ENCODE assay signal across 8 mouse cellular contexts in the genomic region with DNA sequence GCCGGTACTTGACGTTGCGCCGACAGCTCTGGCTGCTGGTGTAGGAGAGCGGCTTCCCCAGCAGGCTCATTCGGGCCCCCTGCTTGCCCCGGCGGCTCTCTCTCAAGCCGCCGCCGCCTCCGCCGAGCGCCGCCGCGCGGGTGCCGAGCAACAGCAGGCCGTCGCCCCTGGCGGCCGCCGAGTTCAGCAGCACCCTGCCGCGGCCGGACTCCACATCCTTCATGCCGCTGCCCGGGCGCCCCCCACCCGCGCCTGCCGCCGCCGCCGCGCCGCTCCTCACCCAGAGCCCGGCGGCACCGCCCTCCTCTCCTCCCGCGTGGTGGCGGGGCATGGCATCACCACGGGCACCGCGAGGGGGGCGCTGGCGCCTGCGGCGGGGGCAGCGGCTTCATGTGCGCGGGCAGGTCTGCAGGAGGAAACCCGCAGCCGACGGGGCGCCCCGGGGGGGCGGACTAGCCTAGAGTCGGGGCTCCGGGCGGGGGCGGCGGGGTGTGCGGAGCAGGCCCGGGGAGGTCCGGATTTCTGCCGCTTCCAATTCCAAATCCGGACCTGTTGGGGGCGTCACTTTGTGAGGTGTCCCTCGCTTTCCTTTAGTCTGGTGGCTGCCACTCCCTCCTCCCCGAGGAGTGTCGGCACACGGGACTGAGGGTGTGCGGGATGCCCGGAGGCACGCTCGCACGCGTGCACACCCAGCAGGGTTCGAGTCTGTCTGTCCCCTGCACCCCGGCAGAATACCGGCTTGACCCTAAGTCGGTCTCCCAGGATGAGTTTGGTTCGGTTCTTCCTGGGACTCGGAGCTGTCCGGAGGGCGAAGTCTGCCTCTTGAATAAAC. TPM values are rescaled to one million over a fixed set of nuclear protein-coding genes. Genes with fewer than 3 reads are reported as not detected.
DNase-seq lines count a peak whose midpoint lies in the region; ATAC-seq and TF ChIP-seq lines count a peak whose summit lies in the region.

A gene (minus strand): TSS at position 692 of the 832 bp plus-strand sequence.

- peak within 1 kb of the TSS; percentile 59 for H3K9ac ChIP-seq in forebrain, embryonic 11.5 days (ENCODE audit: low read length)
- peak within 1 kb of the TSS; percentile 70 for H3K9ac ChIP-seq in heart, postnatal 0 days (replicated peaks; ENCODE audit: low read depth, low read length)
- H3K9ac ChIP-seq in lung, embryonic 14.5 days, result peak within 1 kb of the TSS; percentile 67

- no peaks in the 10 kb centered on the region for H3K36me3 ChIP-seq in forebrain, embryonic 11.5 days (ENCODE audit: control insufficient read depth, insufficient read depth, low read length)
- H3K36me3 ChIP-seq in heart, postnatal 0 days (replicated peaks; ENCODE audit: control insufficient read depth, insufficient read depth, low read length), result no peaks in the 10 kb centered on the region
- H3K36me3 ChIP-seq in lung, embryonic 14.5 days (ENCODE audit: insufficient read depth), result no peaks in the 10 kb centered on the region

- under 1% methylated on average over 63 of the region's 89 CpGs for WGBS in forebrain, embryonic 11.5 days
- under 1% methylated on average over 72 of the region's 89 CpGs for WGBS in heart, postnatal 0 days
- under 1% methylated on average over 65 of the region's 89 CpGs for WGBS in lung, embryonic 14.5 days

- H3K27ac ChIP-seq in forebrain, embryonic 11.5 days (ENCODE audit: low read depth, low read length), result no peak within 1 kb of the TSS
- H3K27ac ChIP-seq in heart, postnatal 0 days (ENCODE audit: low read depth), result peak within 1 kb of the TSS; percentile 80
- peak within 1 kb of the TSS; percentile 50; the same call in 1 of the 2 replicates for H3K27ac ChIP-seq in lung, embryonic 14.5 days (ENCODE audit: low read depth)

- peak within 1 kb of the TSS; percentile 93 for H3K4me2 ChIP-seq in forebrain, embryonic 11.5 days (ENCODE audit: low read depth, low read length, severe bottlenecking)
- H3K4me2 ChIP-seq in heart, postnatal 0 days (ENCODE audit: low read depth, low read length), result peak within 1 kb of the TSS; percentile 97
- peak within 1 kb of the TSS; percentile 93 for H3K4me2 ChIP-seq in lung, embryonic 14.5 days

- peak within 1 kb of the TSS; percentile 63 for H3K4me3 ChIP-seq in forebrain, embryonic 11.5 days (ENCODE audit: low read depth, low read length)
- peak within 1 kb of the TSS; percentile 83 for H3K4me3 ChIP-seq in heart, postnatal 0 days (ENCODE audit: low read depth, low read length)
- H3K4me3 ChIP-seq in lung, embryonic 14.5 days (ENCODE audit: low read depth, low read length), result peak within 1 kb of the TSS; percentile 66

- no peaks in the 10 kb centered on the region for H3K9me3 ChIP-seq in forebrain, embryonic 11.5 days (ENCODE audit: control insufficient read depth, low read length)
- no peaks in the 10 kb centered on the region for H3K9me3 ChIP-seq in heart, postnatal 0 days (replicated peaks; ENCODE audit: control insufficient read depth, low read length)
- no peaks in the 10 kb centered on the region for H3K9me3 ChIP-seq in lung, embryonic 14.5 days (ENCODE audit: low read depth, low read length)

- peak; percentile 2 for DNase-seq in 3134 (ENCODE audit: extremely low read depth, insufficient read length, low spot score)
- peak; percentile 75 for DNase-seq in adrenal gland, postnatal 14 days
- peak; percentile 87 for DNase-seq in forebrain, embryonic 11.5 days (ENCODE audit: low spot score)
- peak; percentile 64 for DNase-seq in heart, postnatal 0 days (ENCODE audit: low spot score)
- peak; percentile 33 to 49 for DNase-seq in layer of hippocampus, adult 8-10 months (ENCODE audit: low spot score in 2 of 2)
- peak; percentile 86 for DNase-seq in lung, embryonic 14.5 days
- DNase-seq in ovary, postnatal 14 days (ENCODE audit: low spot score), result peak; percentile 36
- DNase-seq in thymus, postnatal 14 days, result peak; percentile 82

- TF ChIP-seq EP300 in heart, postnatal 0 days (IDR thresholded peaks at IDR 0.05; ENCODE audit: low read depth), result no peak

- peaks cover 7% of the 10 kb centered on the region; the same call in 1 of the 2 replicates for H3K27me3 ChIP-seq in forebrain, embryonic 11.5 days (ENCODE audit: control insufficient read depth, insufficient read depth, low read length)
- H3K27me3 ChIP-seq in heart, postnatal 0 days (ENCODE audit: control insufficient read depth, insufficient read depth, low read length), result no peaks in the 10 kb centered on the region
- no peaks in the 10 kb centered on the region for H3K27me3 ChIP-seq in lung, embryonic 14.5 days (ENCODE audit: insufficient read depth, low read length)

- peak; percentile 9; the same call in 1 of the 2 replicates for TF ChIP-seq CTCF in heart, postnatal 0 days (IDR thresholded peaks at IDR 0.05; ENCODE audit: low read depth)
- no peak; the same call in 1 of the 2 replicates for TF ChIP-seq CTCF in lung, embryonic 14.5 days (IDR thresholded peaks at IDR 0.05; ENCODE audit: low read depth)

- 0 out of 2 replicates have a peak, but pooled peaks cover 1% of the 10 kb centered on the region for H3K4me1 ChIP-seq in forebrain, embryonic 11.5 days (replicated peaks; ENCODE audit: control insufficient read depth, insufficient read depth, low read length)
- peaks cover 14% of the 10 kb centered on the region for H3K4me1 ChIP-seq in heart, postnatal 0 days (ENCODE audit: control insufficient read depth, insufficient read depth)
- H3K4me1 ChIP-seq in lung, embryonic 14.5 days (ENCODE audit: insufficient read depth), result no peaks in the 10 kb centered on the region

- peak; percentile 84 for ATAC-seq in forebrain, embryonic 11.5 days (replicated peaks; ENCODE audit: low FRiP score)
- peak; percentile 82 for ATAC-seq in heart, postnatal 0 days (ENCODE audit: insufficient read depth, low read depth)
- peak; percentile 79 for ATAC-seq in lung, embryonic 14.5 days (ENCODE audit: insufficient read depth)

RNA-seq across cellular contexts. Expression of the gene that starts here (rescaled TPM):
- total RNA-seq in adrenal gland, postnatal 14 days (2021), result 1.3 and 1.6 TPM in 2 replicates
- 0.51 and 0.79 TPM in 2 replicates for polyA plus RNA-seq in forebrain, embryonic 11.5 days (2014; fragmentation: Nextera tagmentation; extraction: Ambion mirVana)
- total RNA-seq in heart, postnatal 0 days (2014; rRNA removed; ENCODE audit: low replicate concordance), result 1.7 and 4.3 TPM in 2 replicates
- polyA plus RNA-seq in heart, postnatal 0 days (2015; fragmentation: Nextera tagmentation; extraction: Ambion mirVana), result 1.1 and 1.4 TPM in 2 replicates
- 10 to 100 TPM; 52.0 to 61.7 (median 59.2) TPM for total RNA-seq in layer of hippocampus, adult 8-10 months (2022)
- 2.0 and 3.1 TPM in 2 replicates for polyA plus RNA-seq in lung, embryonic 14.5 days (2014; fragmentation: Nextera tagmentation; extraction: Ambion mirVana)

Comparison
In these comparisons a context has a peak if more than half of its experiments do, and no peak if none do; other contexts are left out.
1. RNA of the gene that starts here (total RNA-seq): 52.0 to 61.7 TPM in layer of hippocampus, adult 8-10 months; 1.7 to 4.3 TPM in heart, postnatal 0 days and 1.3 to 1.6 TPM in adrenal gland, postnatal 14 days; every median in the first group is over 10 times any median in the second.
2. Peak in DNase-seq, ATAC-seq, H3K4me3 ChIP-seq, H3K9ac ChIP-seq and H3K4me2 ChIP-seq in forebrain, embryonic 11.5 days; RNA of the gene not detected or under 1 TPM.
3. DNase-seq: peak in every context shown above with its lines; median percentile 87 in forebrain, embryonic 11.5 days; 86 in lung, embryonic 14.5 days; 82 in thymus, postnatal 14 days; 75 in adrenal gland, postnatal 14 days; 64 in heart, postnatal 0 days; 41 in layer of hippocampus, adult 8-10 months; 36 in ovary, postnatal 14 days; 2 in 3134.
4. Peak in every context shown above with its lines, with median percentiles within 50 percentile points of each other: ATAC-seq, H3K4me2 ChIP-seq, H3K4me3 ChIP-seq and H3K9ac ChIP-seq.